Mouse (Mus musculus): ENCODE measurements around the gene Clic4.

GRCm38 (mm10) chr4:135272640-135273306 lies at the start of gene Clic4:
- TF ChIP-seq CTCF (IDR thresholded peaks at IDR 0.05; ENCODE audit: extremely low read depth, insufficient read depth, insufficient read length, insufficient replicate concordance) (no peak), POLR2A (IDR thresholded peaks at IDR 0.05; ENCODE audit: low read depth, low read length) (peak; percentile 97)
